Mouse (Mus musculus) mouse trophoblast stem cell (cell line): ENCODE measurements around the gene Fbxl21.

ENCODE experiments used
- in situ Hi-C, 2 experiments: fragments of 300-500 bp; cut with MseI, MboI; formaldehyde crosslinking; loops; 2 replicates in 1 of 2; 3 replicates in 1 of 2; pipeline ENCODE4 v1.15.1; 2025

Gene Fbxl21

DNA sequence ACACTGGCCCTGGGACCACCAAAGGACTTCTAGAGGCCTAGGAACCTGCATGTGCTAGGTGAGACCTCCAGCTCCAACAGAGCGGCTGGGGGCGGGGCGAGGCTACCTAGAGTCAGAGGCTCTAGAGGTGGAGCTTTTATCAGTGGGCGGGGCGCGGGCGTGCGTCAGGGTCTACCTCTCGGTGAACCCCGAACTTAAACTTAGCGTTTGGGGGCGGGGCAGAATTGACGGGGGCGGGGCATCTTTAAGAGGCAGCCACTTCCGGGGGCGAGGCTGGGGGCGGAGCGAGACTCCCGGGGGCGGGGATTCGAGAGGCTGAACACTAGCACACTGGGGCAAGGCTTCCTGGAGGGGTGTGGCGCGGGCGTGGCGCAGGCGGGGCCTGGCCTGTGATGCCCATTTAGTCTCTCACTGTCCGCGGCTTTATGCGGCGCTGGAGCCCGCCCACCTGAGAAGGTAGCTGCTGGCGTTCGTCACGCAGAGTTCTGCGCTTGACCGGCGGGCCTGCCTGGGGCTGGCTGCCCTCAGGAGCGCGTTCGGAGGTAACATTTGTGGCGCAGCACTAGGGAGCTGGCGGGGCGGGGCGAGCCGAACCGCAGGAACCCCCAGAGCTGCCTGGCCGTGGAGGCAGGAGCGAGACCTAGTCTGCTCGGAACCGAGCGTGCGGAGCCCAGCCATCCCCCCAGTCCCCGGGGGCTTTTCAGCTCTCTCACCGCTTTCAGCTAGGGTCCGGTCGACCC lies at the start of gene Fbxl21:
Gene Fbxl21, plus strand, starts transcription at position 392 of the 740 bp plus-strand sequence.
- in situ Hi-C loops: no loop called here

DNA sequence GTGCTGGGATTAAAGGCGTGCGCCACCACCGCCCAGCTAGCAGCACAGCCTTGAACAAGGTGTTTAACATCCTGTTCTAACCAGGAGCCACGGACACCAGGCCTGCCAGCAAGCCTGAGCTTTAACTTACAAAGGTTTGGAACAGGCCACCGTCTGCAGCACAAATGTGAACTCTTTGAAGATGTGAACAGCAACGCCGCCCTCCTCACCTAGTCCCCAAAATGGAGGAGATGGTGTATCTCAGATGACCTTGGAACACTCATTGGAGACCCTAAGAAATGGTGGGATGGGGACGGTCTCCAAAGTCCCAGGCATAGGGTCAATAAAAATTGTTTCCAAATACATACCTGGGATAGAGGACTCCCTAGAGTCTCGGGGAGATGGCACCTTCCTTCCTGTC lies 49.6 kb upstream of the Fbxl21 start:
- in situ Hi-C loops: no loop called here

DNA sequence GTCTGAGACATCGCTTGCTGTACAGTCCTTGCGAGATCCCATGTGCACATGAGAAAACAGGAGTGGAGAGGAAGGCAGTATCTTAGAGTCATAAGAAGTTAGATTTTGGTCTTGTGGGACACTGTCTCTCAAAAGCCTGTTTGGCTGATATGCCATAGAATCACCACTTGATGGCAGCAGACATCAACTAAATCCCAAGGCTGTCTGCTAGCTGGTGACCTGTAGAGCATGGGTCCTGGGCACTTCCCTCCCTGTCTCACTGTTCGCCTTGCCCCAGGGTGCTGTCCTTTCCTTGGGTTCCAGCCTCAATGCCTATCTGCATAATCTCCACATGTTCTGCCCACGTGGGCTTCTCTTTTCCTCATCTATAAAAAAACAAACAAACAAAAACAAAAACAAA lies 46.9 kb upstream of the Fbxl21 start:
- in situ Hi-C loops: loop anchor here in 1 of 2 experiments (25.0 kb wide), 1 partner anchor 787 kb away; no protein-coding TSS in a partner anchor

DNA sequence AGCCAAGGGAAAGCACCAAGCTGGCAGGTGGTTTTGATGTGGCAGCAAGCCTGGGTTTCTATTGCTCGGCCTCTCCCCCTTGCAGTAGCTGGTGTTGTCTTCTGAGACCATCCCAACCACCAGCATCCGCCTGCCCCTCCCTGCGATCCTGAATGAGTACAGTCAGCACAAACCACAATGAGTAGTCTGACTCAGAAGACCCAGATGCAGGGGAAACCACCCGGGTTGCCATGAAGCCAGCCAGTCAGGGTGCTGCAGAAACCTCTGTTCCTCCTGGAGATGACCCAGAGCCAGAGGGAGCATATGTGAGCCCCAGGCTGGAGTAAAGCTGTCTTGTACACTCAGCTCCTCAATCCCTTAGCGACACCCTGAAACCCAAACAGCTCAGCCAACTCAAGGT lies 45.5 kb upstream of the Fbxl21 start:
- in situ Hi-C loops: loop anchor here in 1 of 2 experiments (25.0 kb wide), 1 partner anchor 786 kb away; no protein-coding TSS in a partner anchor

DNA sequence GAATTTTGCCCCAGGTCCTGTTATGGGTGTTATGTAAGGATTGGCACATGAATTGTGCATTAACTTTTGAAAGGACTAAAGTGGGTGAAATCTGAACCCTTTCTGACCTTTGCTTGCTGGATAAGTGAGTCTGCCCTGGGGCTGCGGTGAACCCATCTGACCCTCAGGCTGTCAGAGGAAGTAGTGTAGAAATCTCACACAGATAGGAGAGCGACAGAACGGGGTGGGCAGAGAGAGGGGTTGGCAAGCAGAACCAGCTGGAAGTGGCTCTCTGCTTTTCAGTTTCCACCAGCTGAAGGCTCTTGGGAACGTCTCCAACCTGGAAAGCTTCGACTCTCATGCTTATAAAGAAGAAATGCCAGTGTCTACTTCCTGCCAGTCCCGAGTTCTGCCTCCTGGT lies 45.0 kb upstream of the Fbxl21 start:
- in situ Hi-C loops: loop anchor here in 1 of 2 experiments (25.0 kb wide), 1 partner anchor 785 kb away; no protein-coding TSS in a partner anchor

DNA sequence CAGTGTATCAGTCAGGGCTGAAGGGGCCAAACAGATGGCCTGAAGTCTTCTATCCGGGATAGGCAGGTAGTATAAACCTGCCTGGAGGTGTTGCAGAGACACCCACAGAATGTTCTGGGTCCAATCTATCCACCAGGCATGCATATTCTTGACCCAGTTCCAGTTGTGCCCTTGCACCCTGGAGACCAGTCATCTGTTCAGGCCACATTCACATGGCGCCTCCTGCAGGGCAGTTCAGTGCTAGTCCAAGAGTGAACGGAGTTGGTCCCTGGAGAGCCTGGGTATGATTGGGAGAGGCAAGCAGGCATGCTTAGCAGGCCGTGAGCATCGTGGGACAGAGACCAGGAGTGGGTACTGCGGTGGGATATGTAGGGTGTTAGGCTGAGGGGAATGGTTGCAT lies 44.2 kb upstream of the Fbxl21 start:
- in situ Hi-C loops: loop anchor here in 1 of 2 experiments (25.0 kb wide), 1 partner anchor 784 kb away; no protein-coding TSS in a partner anchor

DNA sequence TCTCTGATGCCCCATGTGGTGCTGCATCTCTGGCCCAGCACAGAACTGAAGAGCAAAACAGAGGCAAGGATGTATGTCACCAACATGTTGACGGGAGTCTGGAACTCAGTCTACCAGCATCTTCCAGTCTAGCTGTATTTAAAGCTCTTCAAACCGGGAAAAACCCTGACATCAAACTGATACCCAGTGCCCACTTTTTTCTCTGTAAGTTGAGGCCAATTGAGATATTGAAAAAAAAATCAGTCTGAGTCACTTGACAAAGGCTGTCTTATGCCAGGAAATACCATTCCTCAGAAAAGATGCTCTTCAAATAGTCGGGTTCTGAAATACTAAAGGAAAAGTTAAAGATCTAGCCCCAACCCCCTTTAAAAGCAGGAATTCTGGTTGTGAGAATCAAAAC lies 40.1 kb upstream of the Fbxl21 start, which contains the start of gene Il9:
Gene Il9, minus strand, starts transcription at position 101 of the 400 bp plus-strand sequence.
- in situ Hi-C loops: loop anchor here in 1 of 2 experiments (25.0 kb wide), 1 partner anchor 780 kb away; no protein-coding TSS in a partner anchor

DNA sequence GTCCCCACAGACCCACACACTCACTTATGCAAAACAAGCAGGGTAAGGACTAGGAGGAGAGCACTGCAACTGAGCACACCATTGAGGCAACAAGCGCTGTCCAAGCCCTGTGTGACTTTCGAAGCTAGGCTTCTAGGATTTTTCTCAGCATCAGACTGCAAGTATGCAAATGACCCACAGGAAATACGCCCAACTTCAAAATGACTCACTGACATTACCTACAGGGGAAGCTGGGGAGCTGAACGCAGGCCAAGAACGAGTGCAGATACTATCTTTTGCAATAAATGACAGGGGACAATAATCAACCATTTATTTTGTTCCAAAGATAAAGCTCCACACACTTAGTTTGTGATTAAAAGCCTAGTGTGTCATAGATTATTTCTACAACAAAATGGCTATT lies 34.3 kb upstream of the Fbxl21 start:
- in situ Hi-C loops: loop anchor here in 1 of 2 experiments (25.0 kb wide), 1 partner anchor 774 kb away; no protein-coding TSS in a partner anchor

DNA sequence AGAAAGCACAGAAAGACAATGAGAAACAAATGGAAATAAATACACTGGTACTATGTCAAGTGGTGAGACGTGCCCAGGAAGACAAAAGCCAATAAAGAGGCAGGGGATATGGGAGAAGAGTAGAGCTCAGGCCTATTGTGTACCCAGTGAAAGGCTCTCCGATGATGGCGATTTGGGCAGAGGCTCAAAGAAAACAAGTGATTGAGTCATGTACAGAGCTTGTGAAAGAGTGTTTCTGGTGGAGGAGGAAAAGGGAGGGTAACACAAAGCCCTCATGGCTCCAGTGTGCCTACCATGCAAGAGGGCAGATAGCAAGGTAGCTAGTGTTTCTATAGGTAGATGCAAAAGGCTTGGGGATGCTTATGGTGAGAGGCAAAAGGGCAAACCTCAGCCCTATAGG lies 27.8 kb upstream of the Fbxl21 start:
- in situ Hi-C loops: loop anchor here in 1 of 2 experiments (25.0 kb wide), 1 partner anchor 768 kb away; no protein-coding TSS in a partner anchor

DNA sequence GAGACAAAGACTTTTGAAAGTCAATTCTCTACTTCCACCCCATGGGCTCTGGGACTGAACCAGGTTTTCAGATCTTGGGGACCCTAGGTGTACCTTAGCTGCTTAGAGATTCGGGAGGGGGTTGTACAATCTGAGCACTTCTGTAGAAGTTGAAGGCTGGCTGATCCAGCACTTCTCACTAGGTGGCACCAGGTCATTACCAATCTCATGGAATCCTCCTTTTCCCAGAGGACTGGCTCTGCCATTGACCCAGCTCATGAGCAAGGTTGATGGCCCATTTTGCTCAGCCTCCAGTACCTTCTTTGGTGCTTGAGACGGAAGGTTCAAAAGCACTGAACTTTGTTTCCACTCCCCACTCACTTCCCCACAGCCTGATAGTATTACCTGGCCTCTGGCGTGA lies 22.1 kb upstream of the Fbxl21 start:
- in situ Hi-C loops: no loop called here

DNA sequence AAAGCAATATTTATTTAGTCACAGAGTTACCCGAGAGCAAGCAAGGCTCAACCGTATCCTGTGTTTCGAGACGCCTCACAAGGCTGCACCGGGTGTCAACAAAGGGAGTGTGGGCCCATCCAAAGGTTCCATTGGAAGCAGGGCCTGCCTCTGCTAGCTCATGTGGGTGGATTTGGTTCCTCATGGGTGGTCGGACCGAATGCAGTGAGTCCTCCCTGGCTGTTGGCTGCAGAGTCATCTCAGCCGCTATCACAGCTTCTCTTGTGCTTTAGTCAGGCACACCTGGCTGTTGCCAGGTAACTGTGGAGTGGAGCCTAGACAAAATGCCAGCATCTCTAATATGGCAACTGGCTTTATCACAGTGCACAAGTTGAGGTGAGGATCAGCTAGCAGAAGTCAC lies 21.6 kb upstream of the Fbxl21 start:
- in situ Hi-C loops: no loop called here

DNA sequence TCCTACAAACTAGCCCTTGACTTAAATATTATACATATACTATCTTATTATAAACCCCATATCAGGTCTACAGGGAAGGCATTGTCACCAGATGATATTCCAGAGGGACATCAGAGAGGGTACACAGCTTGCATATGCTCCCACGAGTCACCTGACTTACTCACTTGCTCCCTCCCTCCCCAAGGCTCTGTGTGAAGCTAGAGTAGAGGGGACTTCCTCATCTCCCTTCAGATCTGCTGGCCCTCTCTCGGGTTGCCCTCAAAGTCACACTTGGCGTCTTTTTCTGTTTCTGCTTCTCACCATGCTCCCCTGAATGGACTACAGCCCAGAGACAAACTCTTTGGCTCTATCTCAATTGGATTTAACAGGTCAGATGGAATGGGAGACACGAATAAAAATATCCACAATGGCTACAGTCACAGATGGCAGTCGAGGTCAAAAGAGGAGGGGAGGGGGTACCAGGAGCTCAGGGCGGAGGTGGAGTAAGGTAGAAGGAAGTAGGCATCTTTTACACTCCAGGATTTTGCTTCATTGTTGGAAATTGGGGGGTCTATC lies 20.3 kb upstream of the Fbxl21 start:
- in situ Hi-C loops: no loop called here

DNA sequence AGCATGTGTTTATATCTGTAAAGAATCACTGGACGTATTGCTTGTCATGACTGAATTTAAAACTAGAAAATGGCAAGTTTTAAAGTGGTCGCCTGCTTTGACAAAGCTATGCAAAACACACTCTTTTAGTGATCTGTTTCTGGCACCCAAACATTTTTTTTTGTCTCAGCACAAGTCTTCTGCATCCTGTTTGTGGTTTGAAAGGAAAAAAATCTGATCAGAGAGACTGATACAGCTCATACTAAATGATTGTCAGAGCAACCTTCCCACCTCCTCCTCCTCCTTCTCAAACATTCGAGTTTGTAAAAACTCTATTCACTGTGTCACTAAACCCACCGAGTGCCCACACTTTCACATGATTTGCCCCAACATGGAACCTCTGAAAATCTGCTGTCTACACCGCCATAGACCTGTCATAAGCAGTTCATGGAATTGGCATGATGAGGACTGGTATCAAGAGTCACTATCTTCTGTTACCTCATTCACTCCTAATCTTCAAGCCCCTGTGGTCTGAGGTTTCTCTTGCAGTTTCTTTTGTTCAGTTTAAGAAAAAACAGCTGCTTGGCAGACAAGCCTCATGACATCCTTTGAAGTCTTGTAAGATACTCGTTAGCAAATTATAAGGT lies 15.3 kb upstream of the Fbxl21 start:
- in situ Hi-C loops: no loop called here

DNA sequence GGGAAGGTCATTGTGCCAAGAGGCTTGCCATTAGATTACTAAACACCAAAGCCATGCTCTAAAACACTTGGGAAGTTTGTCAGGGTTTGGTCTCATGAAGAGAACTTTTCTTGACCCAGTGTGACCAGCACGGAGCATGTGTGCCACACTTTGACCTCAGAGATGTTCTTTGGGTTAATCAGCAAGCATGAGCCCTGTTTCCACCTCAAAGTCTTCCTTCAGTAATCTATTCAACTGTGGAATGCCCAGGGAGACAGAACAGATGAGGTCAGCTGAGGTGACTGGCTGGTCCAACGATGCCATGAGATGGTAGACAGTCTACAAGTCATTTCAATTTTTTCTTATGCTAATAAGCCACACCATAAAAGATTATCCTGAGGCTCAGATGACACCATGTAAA lies 12.5 kb upstream of the Fbxl21 start:
- in situ Hi-C loops: no loop called here

DNA sequence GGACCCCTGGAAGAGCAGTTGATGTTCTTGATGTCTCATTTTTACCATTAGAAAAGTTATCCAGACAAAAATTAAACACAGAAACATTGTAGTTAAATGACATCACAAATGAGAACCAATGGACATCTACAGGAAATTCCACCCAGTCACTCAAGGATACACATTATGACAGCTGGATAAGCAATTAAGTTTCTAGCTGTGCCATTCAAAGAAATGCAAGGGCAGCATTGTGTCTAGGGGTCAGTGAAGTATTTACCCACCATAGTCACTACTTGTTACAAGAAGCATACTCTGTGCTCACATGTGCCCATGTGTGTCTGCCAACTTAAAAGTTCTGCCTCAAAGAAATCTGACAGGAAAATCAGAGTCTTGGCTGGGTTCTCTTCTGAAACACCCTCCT lies 8.7 kb upstream of the Fbxl21 start:
- in situ Hi-C loops: no loop called here

DNA sequence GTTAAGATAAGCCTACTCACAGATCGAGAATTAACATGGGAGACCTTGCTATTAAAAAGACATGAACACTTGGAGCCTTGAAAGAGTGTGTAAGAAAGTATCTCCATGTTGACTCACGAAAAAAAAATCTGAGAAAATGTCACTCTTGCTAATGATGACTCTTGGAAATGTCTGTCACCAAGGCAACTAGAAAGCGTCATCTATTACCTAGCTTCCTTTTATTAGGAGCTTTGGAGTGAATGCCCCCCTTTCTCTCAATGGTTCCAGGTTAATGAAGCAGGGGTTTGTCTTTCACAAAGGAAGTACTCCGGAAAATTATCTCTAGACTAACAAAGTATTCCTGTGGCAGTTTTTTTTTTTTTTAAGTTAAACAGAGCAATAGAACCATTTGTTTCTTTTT lies 6.0 kb upstream of the Fbxl21 start:
- in situ Hi-C loops: no loop called here

DNA sequence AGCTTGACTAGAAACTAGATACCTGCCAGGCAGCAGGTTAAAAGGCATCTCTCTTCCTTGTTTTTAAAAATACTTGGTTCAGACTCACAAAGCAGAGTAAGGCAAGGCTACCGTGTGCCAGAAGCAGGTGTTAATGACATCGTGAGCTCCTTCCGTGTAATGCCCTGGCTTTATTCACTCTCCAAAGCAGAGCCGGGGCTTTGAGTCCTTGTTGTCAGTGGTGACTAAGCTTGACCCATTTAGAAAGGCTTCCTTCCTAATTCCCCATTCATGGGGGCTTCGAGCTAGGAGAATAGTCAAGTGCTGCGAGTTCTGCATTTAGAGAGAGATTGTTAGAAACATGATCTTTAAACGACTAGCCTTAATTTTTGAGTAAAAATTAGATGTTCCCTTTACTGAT lies 5.5 kb upstream of the Fbxl21 start:
- in situ Hi-C loops: no loop called here

DNA sequence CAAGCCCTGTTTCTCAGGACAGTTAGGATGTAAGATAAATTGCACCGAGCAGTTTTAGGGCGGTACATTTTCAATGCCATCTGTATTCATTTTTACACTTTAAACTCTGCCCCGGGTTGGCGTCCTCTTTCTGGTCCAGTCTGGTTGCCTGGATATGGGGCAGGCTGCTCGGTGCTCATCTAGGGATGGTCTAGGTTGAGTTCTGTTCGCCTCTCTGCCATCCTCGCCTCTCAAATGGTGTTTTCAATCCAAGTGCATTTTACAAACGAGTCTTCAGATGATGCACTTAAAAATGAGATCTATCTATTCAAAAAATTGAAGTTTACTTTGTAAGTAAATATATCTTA lies 522 bp downstream of the Fbxl21 start:
- in situ Hi-C loops: no loop called here

DNA sequence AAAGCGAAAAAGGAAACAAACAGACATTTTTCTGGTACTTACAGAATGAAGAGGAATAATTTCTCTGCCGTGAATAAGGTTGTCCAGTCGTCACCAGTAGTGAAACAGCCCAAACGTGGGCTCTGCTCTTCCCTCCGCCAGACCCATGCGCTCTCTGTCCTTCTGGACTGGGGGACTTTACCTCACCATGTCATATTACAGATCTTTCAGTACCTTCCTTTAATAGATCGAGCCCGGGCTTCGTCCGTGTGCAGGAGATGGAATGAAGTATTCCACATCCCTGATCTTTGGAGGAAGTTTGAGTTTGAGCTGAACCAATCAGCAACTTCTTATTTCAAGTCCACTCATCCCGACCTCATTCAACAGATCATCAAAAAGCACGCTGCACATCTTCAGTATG lies 4.6 kb downstream of the Fbxl21 start:
- in situ Hi-C loops: no loop called here

DNA sequence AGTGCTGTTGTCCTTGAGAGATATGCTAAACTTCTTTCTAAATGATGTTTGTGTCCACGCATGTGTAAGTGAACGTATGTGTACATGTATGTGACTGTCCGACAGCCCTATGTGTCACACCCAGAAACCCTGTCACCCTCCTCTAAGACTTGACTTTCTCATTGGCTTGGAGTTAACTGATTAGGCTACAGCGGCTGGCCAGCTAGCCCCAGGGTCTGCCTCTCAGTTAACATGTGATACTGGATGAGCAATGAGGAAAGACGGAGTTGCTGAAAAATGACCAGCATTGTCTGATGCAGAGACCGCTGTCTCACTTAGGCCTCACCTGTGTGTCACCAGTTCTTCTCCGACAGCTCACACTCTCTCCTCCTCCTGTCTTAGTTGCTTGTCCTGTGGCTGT lies 5.6 kb downstream of the Fbxl21 start:
- in situ Hi-C loops: no loop called here

DNA sequence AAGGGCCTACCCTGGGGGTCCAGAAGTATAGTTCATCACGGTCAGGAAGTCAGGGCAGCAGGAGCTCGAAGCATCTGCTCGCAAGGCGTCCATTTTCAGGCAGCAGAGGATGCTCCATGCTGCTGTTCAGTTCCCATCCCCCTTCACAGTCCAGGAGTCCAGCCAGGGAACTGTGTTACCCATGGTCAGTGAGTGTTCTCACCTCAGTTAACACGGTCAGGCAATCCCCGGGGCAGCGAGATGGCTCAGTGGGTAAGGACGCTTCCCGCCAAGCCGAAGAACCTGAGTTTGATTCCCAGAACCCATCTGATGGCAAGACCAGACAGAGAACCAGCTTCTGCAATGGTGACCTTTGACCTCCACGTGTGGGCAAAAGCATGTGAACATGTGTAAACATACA lies 6.0 kb downstream of the Fbxl21 start:
- in situ Hi-C loops: no loop called here

DNA sequence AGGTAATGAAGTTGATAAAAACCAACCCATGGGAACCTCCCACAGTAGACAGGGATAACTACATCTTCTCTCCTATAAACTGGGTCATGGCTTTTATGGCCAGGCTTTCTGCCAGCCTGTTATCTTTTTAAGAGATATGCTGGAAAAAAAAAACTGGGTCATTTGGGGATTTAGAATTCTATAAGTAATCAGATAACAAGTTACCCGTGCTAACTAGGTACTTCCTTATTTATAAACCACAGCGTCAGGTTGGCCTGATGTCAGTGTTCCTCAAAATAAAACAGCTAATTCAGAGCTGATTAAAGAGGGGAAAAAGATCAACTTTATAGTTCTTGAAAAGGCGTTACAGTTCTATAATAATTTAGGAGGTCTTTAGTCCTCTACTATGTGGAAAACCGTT lies 6.8 kb downstream of the Fbxl21 start:
- in situ Hi-C loops: no loop called here

DNA sequence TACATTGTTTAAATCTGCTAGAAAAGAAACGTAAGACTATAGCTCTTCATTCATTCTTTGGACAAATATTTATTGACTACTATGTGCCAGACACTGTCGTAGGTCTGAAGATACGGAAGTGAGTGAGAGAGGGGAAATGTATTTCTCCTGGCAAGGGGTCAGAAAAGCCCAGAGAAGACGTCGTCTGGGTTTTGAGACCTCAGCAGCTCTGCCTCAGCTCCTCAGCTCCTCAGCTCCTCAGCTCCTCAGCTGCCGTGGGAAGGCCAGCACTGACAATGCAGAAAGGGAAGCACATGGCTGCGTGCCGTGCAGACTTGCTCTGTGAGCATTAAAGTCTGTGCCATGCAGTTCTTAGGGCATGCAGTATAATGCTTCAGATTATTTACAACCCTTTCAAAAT lies 7.4 kb downstream of the Fbxl21 start:
- in situ Hi-C loops: no loop called here
